Mouse (Mus musculus) cerebellum, adult 18-20 months (tissue): Measurements from ENCODE around the gene Stard8.
"Not testable (repeated sequence)": the region's sequence is repeated elsewhere in the genome, so short reads cannot be mapped to it uniquely, and the experiment has no call there.

ENCODE experiments used
- DNase-seq, 2 experiments: peaks; one replicate each; pipeline ENCODE4 v3.0.0; 2021

The Stard8 gene

GRCm38 (mm10) chrX:99003046-99003445 lies at the start of gene Stard8:
Stard8 (plus strand) TSS chrX:99003248.
- DNase-seq, result no peak

- DNase-seq, result peak; percentile 14 to 47
Observed at GRCm38 (mm10) chrX:98953941-98954340, 49.1 kb upstream of the Stard8 start.

- DNase-seq, result no peak
Observed at GRCm38 (mm10) chrX:98958287-98958686, 44.8 kb upstream of the Stard8 start.

GRCm38 (mm10) chrX:98959050-98959449 lies 44.0 kb upstream of the Stard8 start:
- DNase-seq, result no peak

GRCm38 (mm10) chrX:98963742-98964141 lies 39.3 kb upstream of the Stard8 start:
- no peak for DNase-seq

GRCm38 (mm10) chrX:98964513-98964912 lies 38.5 kb upstream of the Stard8 start:
- DNase-seq, result no peak

- not testable (repeated sequence) for DNase-seq
Observed at GRCm38 (mm10) chrX:98986611-98987010, 16.4 kb upstream of the Stard8 start.

GRCm38 (mm10) chrX:98989574-98989973 lies 13.5 kb upstream of the Stard8 start:
- peak; percentile 4 to 7 for DNase-seq

GRCm38 (mm10) chrX:99002065-99002464 lies 983 bp upstream of the Stard8 start:
- no peak for DNase-seq

- DNase-seq, result no peak
Observed at GRCm38 (mm10) chrX:99010581-99010980, 7.5 kb downstream of the Stard8 start.

- no peak for DNase-seq
Observed at GRCm38 (mm10) chrX:99011281-99011680, 8.2 kb downstream of the Stard8 start.

GRCm38 (mm10) chrX:99012486-99012885 lies 9.4 kb downstream of the Stard8 start:
- DNase-seq, result no peak

- DNase-seq, result no peak
Observed at GRCm38 (mm10) chrX:99015705-99016104, 12.7 kb downstream of the Stard8 start.

- no peak for DNase-seq
Observed at GRCm38 (mm10) chrX:99016987-99017386, 13.9 kb downstream of the Stard8 start.

- no peak for DNase-seq
Observed at GRCm38 (mm10) chrX:99017874-99018273, 14.8 kb downstream of the Stard8 start.

GRCm38 (mm10) chrX:99019303-99019702 lies 16.3 kb downstream of the Stard8 start:
- no peak for DNase-seq

GRCm38 (mm10) chrX:99020215-99020614 lies 17.2 kb downstream of the Stard8 start:
- no peak for DNase-seq

- no peak for DNase-seq
Observed at GRCm38 (mm10) chrX:99021593-99021992, 18.5 kb downstream of the Stard8 start.

GRCm38 (mm10) chrX:99023951-99024350 lies 20.9 kb downstream of the Stard8 start:
- no peak for DNase-seq

- DNase-seq, result no peak
Observed at GRCm38 (mm10) chrX:99035407-99035806, 32.4 kb downstream of the Stard8 start.

- DNase-seq, result peak; percentile 53 to 55
Observed at GRCm38 (mm10) chrX:99042451-99042951, 39.5 kb downstream of the Stard8 start.

- no peak for DNase-seq
Observed at GRCm38 (mm10) chrX:99043275-99043674, 40.2 kb downstream of the Stard8 start.

- DNase-seq, result no peak
Observed at GRCm38 (mm10) chrX:99043739-99044138, 40.7 kb downstream of the Stard8 start.

GRCm38 (mm10) chrX:99045315-99045714 lies 42.3 kb downstream of the Stard8 start:
- DNase-seq, result no peak

- no peak for DNase-seq
Observed at GRCm38 (mm10) chrX:99046360-99047055, 43.5 kb downstream of the Stard8 start.
